Mouse (Mus musculus): Measurements from ENCODE around the gene Slc39a1.
"Not testable (repeated sequence)": the region's sequence is repeated elsewhere in the genome, so short reads cannot be mapped to it uniquely, and the experiment has no call there.

The Slc39a1 gene

GRCm38 (mm10) chr3:90265932-90266741, 18.2 kb downstream of the Slc39a1 start:
- DNase-seq (ENCODE audit: low spot score in 2 of 2), result no peak

DNA sequence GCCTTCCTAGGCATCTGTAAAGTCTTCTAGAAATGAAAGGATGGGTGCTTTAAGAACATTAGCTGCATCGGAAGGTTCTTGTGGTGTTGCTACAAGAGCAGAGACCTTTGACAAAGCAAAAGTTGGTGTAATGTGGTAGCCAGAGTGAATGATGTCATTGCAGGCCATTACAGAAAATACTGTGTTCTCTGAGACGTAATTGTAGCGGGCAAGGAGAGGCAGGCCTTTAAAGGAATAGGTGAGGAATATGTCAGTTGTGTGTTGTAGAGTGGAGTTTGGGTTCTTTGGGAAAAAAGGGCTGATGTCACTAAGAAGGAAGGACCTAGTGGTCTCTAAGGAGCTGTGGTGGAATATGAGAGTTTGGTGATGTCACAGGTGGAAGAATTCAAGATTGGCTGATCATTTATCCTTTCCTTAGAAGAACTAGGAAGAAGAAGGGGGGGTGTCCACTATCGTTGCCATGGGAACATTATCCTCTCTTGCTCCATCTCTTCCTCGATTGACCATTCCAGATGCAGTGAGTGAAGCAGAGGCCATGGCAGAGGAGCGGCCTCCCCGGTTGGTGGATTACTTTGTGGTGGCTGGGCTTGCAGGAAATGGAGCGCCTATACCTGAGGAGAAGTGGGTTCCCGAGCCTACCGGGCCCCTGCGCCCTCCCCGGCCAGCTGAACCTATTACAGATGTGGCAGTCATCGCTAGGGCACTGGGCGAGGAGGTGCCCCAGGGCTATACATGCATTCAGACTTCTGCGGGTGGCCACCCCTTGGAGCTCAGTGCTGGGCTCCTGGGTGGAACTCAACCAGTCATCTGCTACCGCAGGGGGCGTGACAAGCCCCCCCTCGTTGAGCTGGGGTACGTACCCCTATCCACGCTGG, 19.2 kb downstream of the Slc39a1 start:
- no peak for DNase-seq (ENCODE audit: low spot score in 2 of 2)

DNA sequence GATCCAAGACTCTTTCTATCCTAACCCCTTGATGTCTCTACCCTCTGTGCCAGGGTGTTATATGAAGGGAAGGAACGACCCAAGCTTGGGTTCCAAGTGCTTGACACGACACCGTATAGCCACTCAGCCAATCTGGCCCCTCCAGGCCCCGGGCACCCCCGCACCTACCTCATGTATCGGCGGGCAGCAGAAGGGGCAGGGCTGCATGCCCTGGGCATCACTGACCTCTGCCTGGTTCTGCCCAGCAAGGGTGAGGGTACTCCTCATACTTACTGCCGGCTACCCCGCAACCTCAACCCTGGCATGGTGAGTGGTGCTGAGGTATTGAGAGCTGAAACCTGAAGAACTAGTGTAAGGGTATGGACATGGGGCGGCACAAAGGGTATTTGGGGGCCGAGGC, 20.2 kb downstream of the Slc39a1 start:
- DNase-seq (ENCODE audit: low spot score in 2 of 2), result no peak

GRCm38 (mm10) chr3:90268971-90269370, 21.0 kb downstream of the Slc39a1 start:
- DNase-seq (ENCODE audit: low spot score in 2 of 2), result no peak

DNA sequence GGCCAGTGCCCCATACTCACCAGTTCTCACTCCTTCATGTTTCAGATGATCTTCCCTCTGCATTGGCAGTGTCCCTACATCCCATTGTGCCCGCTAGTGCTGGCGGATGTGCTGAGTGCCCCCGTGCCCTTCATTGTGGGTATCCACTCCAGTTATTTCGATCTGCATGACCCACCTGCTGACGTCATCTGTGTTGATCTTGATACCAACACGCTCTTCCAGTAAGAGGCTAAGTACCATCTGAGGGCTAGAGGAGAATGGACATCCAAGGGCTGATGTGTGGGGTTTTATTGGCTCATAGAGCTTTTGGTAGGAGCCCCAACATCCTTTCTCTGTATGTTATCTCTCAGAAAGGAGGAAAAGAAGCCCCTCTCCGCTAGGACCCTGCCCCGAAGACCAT, 22.8 kb downstream of the Slc39a1 start:
- no peak for DNase-seq (ENCODE audit: low spot score in 2 of 2)

GRCm38 (mm10) chr3:90272170-90272569, 24.2 kb downstream of the Slc39a1 start:
- DNase-seq (ENCODE audit: low spot score in 2 of 2), result no peak

DNA sequence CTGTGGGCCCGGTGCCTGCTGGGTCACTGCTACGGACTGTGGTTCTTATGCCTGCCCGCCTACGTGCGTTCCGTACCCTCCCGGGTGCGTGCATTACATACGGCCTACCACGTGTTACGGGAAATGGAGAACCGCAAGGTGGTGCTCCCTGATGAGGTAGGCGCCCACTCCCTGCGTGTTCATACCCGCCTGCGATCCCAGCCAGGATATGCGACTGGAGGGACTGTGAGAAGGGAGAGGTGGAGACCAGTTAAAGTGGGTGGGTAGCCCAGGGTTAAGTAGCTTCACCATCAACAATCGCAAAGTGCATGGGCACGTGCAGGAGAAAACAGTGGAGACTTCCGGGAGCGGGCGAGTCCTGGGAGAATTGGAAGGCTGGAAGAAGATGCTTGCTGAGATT, 25.9 kb downstream of the Slc39a1 start:
- no peak for DNase-seq (ENCODE audit: low spot score in 2 of 2)

GRCm38 (mm10) chr3:90275286-90275685, 27.3 kb downstream of the Slc39a1 start:
- DNase-seq (ENCODE audit: low spot score in 2 of 2), result no peak

DNA sequence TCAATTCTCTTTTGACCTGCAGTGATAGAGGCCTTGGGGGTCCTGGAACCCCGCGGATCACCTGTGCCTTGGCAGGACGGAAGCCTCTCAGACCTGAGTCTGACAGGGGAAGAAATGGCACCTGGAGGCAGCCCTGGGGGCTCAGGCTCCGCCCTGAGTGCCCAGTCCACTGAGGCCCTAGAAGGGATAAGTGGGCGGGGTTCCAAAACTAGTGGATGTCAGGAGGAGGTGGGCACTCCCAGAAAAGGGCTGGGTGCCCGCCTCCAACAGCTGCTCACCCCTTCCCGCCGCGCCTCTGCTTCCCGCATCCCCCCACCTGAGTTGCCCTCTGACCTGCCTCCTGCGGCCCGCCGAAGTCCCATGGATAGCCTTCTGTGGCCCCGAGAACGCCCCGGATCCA, 28.9 kb downstream of the Slc39a1 start:
- no peak for DNase-seq (ENCODE audit: low spot score in 2 of 2)

DNA sequence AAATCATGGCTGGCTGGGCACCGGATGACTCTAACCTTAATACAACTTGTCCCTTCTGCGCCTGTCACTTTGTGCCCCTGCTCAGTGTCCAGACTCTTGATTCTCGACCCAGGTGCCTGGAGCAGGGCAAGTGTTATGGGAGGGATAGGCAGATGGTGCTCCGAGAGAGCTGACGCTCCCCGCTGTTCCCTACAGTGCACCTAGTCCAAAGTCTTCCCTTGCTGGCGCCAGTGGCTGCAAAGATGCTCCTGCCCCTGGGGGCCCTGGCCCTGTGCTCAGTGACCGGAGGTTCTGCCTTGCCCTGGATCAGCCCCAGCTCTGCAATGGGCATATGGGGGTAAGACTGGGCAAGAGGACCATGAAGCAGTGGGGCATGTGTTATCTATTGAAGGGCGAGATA, 29.8 kb downstream of the Slc39a1 start:
- no peak for DNase-seq (ENCODE audit: low spot score in 2 of 2)

DNA sequence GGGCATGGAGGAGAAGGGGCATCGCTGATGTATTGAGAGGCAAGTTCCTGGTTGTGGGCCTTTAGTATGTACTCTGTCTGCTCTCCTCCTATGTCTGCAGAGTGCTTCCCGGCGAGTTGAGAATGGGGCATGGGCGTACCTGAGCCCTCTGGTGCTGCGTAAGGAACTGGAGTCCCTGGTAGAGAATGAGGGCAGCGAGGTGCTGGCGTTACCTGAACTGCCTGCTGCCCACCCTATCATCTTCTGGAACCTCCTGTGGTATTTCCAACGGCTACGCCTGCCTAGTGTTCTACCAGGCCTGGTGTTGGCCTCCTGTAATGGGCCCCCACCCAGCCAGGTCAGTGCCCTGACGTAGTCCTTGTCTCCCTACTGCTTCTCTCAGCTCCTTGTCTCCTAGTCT, 30.2 kb downstream of the Slc39a1 start:
- DNase-seq (ENCODE audit: low spot score in 2 of 2), result no peak

DNA sequence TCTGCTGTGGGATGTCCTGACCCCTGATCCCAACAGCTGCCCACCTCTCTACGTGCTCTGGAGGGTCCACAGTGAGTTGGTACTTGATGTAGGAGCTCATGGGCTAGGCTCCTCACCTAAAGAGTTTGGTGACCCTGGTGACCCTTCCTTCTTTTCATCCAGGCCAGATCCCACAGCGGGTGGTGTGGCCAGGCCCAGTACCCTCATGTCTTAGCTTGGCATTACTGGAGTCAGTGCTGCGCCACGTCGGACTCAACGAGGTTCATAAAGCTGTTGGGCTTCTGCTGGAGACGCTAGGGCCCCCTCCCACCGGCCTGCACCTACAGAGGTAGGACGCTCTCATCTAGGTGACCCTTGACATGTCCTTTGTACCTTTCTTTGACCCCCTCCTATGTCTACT, 31.2 kb downstream of the Slc39a1 start:
- DNase-seq (ENCODE audit: low spot score in 2 of 2), result no peak

DNA sequence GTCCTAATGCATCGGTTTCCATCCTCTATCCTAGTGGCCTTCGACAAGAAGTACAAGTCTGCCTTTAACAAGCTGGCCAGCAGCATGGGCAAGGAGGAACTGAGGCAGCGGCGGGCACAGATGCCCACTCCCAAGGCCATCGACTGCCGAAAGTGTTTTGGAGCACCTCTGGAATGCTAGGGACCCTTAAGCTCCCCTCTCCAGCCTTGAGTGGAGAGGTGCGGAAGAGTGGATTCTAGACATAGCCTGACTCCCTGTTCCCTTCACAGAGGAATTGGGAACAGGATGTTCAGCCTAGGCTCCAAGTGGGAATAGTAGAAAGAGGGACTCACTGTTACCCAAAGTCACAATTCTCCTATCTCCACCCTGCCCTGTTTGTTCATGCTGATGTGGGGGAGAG, 31.8 kb downstream of the Slc39a1 start:
- DNase-seq (ENCODE audit: low spot score in 2 of 2), result no peak

- no peak for DNase-seq (ENCODE audit: low spot score in 2 of 2)
Observed at GRCm38 (mm10) chr3:90280708-90281107, 32.7 kb downstream of the Slc39a1 start.

DNA sequence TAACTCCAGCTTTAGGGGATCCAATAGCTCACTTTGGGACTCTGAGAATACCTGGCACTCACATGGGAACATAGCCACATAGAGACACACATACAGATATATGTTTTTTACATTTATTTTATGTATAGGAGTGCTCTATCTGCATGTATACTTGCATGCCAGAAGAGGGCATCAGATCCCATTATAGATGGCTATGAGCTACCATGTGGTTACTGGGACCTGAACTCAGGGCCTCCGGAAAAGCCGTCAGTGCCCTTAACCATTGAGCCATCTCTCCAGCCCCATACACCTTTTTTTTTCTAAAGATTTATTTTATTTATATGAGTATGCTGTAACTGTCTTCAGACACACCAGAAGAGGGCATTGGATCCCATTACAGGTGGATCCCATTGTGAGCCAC, 36.2 kb downstream of the Slc39a1 start:
- no peak for DNase-seq (ENCODE audit: low spot score in 2 of 2)

DNA sequence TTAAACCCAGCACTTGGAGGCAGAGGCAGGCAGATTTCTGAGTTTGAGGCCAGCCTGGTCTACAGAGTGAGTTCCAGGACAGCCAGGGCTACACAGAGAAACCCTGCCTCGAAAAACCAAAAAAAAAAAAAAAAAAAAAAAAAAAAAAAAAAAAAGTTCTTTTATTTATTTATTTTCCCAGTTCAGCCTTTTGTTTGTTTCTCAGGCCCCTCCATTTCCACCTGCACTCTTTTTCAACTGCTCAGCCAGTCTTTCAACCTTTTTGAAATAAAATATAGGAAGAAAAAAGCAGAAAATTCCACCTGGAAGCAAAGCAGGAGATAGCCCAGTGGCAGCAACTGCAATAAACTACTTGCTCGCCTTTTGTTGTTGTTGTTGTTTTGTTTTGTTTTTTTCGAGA, 41.4 kb downstream of the Slc39a1 start:
- DNase-seq (ENCODE audit: low spot score in 2 of 2), result not testable (repeated sequence)

- no peak for DNase-seq (ENCODE audit: low spot score in 2 of 2)
Observed at GRCm38 (mm10) chr3:90290602-90291001, 42.6 kb downstream of the Slc39a1 start.

DNA sequence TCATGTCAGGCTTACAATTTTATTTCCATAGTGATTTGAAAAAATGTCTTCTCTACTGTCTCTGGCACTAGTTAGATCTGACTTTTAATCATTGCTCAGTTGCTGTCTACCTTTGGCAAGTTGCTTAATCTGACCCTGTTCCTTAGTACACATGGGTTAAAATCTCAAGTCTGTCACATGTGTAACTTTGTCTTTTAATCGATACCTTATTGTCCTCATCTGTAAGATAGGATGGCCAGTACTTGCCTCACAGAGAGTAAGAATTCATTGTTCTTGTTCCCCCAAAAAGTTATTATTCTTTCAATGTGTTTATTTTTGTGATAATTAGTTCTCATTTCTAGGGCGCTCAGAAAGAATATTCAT, 44.0 kb downstream of the Slc39a1 start:
- DNase-seq (ENCODE audit: low spot score in 2 of 2), result no peak

DNA sequence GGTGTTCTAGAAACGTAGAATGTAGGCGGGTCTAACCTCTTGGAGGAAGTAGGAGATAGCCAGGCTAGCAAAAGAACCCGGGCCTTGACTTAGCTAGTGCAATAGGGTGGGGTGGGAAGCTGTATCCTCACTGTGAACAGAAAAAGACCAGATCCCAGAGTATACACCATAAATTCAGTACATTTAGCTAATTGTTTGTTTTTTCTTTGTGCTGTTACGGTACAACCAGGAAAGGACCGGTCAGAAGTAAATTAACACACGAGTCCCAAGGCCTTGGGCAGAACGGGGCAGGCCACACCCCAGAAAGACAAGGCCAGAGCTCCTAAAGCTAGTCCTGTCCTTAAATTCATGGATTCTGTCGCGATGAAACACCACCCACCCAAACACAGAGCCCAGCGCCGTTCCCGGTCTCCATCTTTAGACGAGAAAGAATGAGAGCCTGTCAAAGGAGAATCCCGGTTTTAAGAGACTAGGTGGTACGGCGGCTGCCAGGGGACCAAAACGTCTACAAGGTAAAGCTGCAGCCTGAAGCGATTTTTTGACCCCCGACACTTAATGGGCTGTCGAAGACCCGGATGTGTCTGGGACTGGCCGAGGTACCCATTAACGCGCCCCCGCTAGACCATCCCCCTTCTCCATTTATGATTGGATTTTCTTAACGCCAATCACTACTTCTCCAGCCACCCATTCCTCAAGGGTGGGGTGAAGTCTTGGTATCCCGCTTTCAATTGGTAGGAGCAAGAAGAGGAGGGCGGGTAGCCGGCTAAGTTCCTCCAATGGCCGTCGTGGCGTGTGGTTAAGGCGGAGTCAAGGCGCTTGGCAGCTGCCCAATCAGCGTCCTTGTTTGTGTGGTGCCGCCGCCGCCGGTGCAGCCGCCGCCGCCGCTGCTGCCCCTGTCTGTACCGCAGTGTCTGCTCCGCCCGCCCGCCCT, 44.6 kb downstream of the Slc39a1 start, which contains the start of gene Gatad2b:
Gene Gatad2b (plus strand): TSS at position 834 of the 931 bp plus-strand sequence.
- DNase-seq (ENCODE audit: low spot score in 2 of 2), result peak; percentile 94 to 97

DNA sequence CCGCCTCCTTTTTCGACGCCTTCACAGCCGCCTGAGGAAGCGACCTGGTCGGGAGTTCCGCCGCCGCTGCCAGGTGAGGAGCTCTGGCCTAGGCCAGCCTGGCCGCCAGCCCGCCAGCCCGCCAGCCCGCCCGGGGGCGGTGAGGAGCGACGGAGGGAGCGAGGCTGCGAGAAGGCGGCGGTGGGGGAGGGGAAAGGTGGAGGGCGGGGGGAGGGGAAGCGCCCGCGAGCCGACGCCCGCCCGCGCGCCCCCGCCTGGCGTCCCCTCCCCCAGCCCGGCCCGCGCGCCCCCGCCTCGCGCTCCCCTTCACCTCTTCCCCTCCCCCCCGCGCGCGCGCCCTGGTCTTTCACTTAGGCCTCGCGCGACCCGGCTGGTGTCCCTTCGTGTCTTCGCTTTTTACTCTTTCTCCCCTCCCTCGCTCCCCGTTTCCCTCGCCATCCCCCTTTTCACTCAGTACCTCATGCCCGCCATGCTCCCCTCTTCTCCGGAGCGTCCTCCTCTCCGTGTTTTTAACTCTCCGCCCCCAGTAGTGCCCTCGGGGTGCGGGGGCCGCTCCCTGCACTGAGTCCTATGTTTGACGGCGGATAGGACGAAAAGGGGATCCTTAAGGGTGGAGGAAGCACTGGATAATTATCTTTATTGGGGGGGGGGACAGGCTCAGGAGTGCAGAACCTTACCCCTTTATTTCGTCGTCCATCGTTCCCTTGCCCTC, 45.5 kb downstream of the Slc39a1 start:
- DNase-seq (ENCODE audit: low spot score in 2 of 2), result peak; percentile 42 to 80

DNA sequence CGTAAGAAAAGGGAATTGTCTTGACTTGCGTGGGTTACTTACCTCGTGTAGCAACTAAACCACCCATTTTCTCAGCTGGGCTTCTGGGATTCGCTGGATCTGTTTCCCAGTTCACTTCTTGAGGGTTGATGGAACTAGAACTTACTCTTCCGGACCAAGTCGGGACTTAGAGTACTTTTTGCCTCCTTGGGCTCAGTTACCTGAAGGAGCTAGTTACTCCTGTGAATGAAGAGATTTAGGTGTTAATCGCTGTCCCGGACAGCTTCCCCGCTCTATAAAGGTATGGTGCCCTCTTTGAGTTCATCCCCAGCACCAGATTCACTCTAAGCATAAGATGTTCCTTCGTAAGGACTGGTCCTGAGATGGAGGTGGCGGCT, 46.1 kb downstream of the Slc39a1 start:
- DNase-seq (ENCODE audit: low spot score in 2 of 2), result no peak
